Mouse (Mus musculus) MN1 (cell line): Measurements from ENCODE around the gene Ntrk2.
"Not testable (repeated sequence)": the region's sequence is repeated elsewhere in the genome, so short reads cannot be mapped to it uniquely, and the experiment has no call there.

ENCODE experiments used
- DNase-seq: peaks from one replicate; pipeline ENCODE4 v3.0.0-alpha.2; 2016; ENCODE audit warnings: low spot score

Gene Ntrk2

GRCm38 (mm10) chr13:59040156-59040915 is 234.0 kb downstream of the Ntrk2 start:
- no peak for DNase-seq

DNA sequence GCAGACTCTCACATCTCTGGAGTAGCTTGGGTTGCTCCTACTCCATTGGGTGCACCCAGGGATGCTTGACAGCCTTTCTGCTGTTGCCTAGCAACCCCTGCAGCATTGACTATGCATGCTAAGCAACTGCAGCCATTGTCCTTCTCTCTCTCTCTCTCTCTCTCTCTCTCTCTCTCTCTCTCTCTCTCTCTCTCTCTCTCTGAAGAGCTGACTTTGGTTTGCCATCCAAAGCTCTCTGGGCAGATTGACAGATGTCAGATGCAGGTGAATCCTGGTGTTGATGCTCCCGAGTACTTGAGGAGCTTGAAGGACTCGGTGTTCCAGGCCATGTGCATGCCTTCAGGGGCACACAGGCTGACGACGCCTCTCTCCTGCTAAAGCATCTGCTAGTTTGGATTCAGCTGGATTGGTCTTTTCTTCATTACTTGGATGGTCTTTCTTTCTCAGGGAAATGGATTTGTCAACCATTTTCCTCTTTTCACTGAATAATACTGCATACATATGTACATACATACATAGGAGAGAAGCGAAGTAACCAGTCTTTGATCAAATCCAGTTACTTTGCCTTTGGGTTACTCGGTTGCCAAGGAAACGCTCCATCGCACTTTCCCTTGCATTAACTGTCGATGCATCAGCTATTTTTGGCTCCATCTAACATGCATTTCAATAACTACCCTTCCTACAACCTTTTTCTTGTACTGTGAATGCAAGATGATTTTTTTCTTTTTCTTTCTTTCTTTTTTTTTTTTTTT is 234.8 kb downstream of the Ntrk2 start:
- DNase-seq: no peak

GRCm38 (mm10) chr13:59052188-59052587 is 245.8 kb downstream of the Ntrk2 start:
- DNase-seq: no peak

DNA sequence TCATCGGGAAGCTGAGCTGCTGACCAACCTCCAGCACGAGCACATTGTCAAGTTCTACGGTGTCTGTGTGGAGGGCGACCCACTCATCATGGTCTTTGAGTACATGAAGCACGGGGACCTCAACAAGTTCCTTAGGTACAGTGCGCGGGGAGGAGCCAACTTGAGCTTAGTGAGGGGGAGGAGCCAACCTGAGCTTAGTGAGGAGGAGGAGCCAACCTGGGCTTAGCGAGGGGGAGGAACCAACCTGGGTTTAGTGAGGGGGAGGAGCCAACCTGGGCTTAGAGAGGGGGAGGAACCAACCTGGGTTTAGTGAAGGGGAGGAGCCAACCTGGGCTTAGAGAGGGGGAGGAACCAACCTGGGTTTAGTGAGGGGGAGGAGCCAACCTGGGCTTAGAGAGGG is 248.0 kb downstream of the Ntrk2 start:
- DNase-seq: not testable (repeated sequence)

GRCm38 (mm10) chr13:59056859-59057258 is 250.5 kb downstream of the Ntrk2 start:
- DNase-seq: no peak

- no peak for DNase-seq
These were observed 251.5 kb downstream of the Ntrk2 start for GRCm38 (mm10) chr13:59057886-59058285.

- DNase-seq: no peak
These were observed 252.7 kb downstream of the Ntrk2 start for GRCm38 (mm10) chr13:59059118-59059517.

GRCm38 (mm10) chr13:59065677-59066076 is 259.3 kb downstream of the Ntrk2 start:
- DNase-seq: no peak

DNA sequence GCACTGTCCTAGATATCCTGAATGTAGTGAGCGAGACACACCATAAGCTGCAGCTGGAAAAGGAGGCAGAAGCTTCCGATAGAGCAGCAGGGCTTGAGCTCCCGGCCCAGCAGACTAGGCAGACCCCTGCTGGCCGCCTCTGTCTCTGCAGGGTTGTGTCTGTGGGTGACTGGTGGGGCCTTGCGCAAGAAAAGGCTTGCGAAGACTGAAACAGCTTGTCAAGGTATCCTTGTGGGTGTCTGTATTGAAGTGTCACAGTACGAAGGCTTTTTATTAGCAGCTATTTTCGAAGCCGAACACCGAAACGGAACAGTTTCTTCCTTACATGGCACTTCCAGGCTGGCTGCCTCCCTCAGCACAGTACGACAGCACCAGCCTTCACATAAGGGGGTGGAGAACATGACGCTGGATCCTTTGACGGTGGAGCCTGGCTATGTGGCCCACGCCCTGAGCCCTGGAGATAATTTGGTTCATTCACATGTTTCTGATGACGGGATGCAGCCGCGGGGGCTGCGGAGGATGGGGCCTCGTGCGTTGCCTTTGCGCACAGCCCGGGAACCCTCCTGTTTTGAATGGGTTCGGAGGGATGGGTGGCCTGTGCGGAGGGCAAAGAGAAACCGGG is 267.4 kb downstream of the Ntrk2 start:
- DNase-seq: no peak

GRCm38 (mm10) chr13:59076489-59076888 is 270.1 kb downstream of the Ntrk2 start:
- no peak for DNase-seq

- no peak for DNase-seq
These were observed 273.5 kb downstream of the Ntrk2 start for GRCm38 (mm10) chr13:59079761-59080461.

GRCm38 (mm10) chr13:59080468-59080867 is 274.1 kb downstream of the Ntrk2 start:
- no peak for DNase-seq

GRCm38 (mm10) chr13:59089016-59089415 is 282.6 kb downstream of the Ntrk2 start:
- DNase-seq: no peak

GRCm38 (mm10) chr13:59091138-59091971 is 285.0 kb downstream of the Ntrk2 start:
- DNase-seq: no peak

- no peak for DNase-seq
These were observed 285.9 kb downstream of the Ntrk2 start for GRCm38 (mm10) chr13:59092045-59092857.

DNA sequence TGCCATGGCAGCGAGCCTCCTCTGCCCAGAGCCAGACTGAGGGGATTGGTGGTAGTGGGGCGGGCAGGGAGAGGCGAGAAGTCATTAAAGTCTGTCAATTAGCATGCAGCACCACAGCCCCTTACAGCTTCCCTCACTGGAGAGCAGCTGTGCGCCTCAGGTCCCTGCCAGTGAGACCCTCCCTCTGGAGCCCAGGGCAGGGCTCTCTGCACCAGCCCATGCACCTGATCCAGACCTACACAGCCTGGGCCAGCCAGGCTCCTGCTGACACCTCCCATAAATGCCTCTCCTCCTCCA is 286.4 kb downstream of the Ntrk2 start:
- DNase-seq: no peak

- DNase-seq: no peak
These were observed 288.4 kb downstream of the Ntrk2 start for GRCm38 (mm10) chr13:59094722-59095121.

GRCm38 (mm10) chr13:59095811-59096391 is 289.5 kb downstream of the Ntrk2 start:
- no peak for DNase-seq

DNA sequence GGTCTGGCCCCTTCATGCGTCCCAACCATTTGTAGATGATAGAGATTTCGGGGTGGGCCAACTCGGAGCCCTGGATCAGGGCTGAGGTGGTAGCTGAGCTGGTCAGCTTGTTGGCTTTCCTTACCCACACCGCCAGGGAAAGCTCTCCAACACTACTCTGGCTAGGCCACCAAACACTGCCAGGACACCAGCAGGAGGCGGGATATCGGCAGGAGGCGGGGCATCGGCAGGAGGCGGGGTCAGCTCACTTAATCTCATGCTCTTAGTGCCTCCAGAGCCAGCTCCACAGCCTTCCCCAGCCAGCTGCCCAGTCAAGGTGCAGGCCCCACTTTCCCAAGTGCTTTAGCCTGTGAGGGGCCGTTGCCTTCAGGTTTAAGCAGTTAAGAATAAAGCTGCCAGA is 293.7 kb downstream of the Ntrk2 start:
- no peak for DNase-seq

DNA sequence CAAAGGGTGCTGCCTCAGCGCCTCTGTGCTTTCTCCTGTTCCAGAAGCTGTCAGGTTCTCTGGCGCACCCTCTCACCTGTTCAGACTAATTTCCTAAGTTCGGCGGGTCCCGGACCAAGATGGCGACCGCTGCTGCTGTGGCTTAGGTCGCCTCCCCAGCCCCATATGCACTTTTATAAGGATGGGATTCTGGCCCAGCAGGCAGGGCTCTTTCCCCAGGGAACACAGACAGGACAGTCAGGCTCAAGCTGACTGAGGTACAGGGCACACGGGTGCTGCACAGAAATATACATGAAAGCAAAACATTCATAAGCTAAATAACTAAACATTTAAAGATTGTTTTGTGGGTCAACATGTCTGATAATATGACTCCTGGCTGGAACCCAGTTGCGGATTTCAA is 301.4 kb downstream of the Ntrk2 start:
- DNase-seq: not testable (repeated sequence)
